Mouse (Mus musculus): ENCODE data around the gene Fmnl1. TPM values are rescaled to one million over a fixed set of nuclear protein-coding genes. Genes with fewer than 3 reads are reported as not detected.
A peak's percentile ranks its signal among the peaks of the same experiment; 100 is the strongest.

Fmnl1 gene
- polyA plus RNA-seq, 1 experiment: 8.4 TPM

DNA sequence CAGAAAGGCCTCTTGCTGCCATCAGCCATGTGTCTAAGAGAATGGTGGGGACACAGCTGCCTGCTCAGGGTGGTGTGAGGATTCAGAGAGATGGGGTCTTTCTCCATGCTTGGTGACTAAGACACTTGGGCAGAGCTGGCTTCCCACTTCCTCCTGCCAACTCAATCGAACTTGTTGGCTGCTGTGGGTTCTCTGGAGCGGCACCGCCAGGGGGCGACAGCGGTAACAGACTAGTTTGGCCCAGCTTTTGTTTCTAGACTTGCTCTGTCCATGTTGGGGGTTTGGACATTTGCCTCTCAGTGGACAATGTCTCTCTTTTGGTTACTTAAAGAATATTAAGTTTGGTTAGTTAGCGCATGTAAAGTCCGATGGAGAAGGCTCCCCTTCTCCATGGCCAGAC is 62.1 kb downstream of the Fmnl1 start:
- H3K36me3 ChIP-seq (ENCODE audit: control insufficient read depth, insufficient read depth, low read length): peaks cover 40% of the 10 kb centered on the region
- no peak overlapping the region for H3K4me3 ChIP-seq (ENCODE audit: low read depth, low read length)
- no peaks in the 10 kb centered on the region for H3K27me3 ChIP-seq (ENCODE audit: control insufficient read depth, insufficient read depth, low read length)
- no peak for TF ChIP-seq POLR2A (IDR thresholded peaks at IDR 0.05; ENCODE audit: low read depth, low read length)
- peak; percentile 93 for TF ChIP-seq CTCF (IDR thresholded peaks at IDR 0.05; ENCODE audit: extremely low read depth, insufficient read length, insufficient replicate concordance, low read depth, low read length)
- no peak overlapping the region for H3K27ac ChIP-seq (ENCODE audit: insufficient read depth, low read depth, low read length)
- 30% methylated on average over 7 of the region's 7 CpGs for WGBS
- H3K4me1 ChIP-seq (ENCODE audit: control insufficient read depth, insufficient read depth, insufficient read length, low read length): peaks cover 3% of the 10 kb centered on the region; the same call in 1 of the 2 replicates

DNA sequence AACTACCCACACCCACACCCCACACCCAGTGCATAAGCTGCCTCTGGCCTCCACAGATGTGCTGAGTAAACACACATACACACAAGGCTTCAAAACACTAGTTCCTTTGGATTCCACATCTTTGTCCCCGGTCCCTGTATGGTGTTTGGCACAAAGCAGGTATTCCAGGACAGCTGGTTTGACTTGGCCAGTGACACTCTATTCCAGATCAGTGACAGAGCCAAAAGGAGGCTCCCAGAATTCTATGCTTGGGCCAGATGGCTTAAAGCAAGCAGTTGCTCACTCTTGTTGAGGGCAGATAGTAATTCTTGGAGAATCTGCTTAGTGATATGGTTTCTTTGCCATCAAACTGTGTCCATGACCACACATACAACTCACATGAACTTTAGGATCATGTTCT is 63.5 kb downstream of the Fmnl1 start:
- Histone ChIP-seq H3K27me3 (ENCODE audit: control insufficient read depth, insufficient read depth, low read length) (no peaks in the 10 kb centered on the region), H3K27ac (ENCODE audit: insufficient read depth, low read depth, low read length) (no peak overlapping the region), H3K36me3 (ENCODE audit: control insufficient read depth, insufficient read depth, low read length) (peaks cover 47% of the 10 kb centered on the region), H3K4me1 (ENCODE audit: control insufficient read depth, insufficient read depth, insufficient read length, low read length) (peaks cover 3% of the 10 kb centered on the region; the same call in 1 of the 2 replicates), H3K4me3 (ENCODE audit: low read depth, low read length) (no peak overlapping the region)
- 47% methylated on average over 1 of the region's 1 CpGs for WGBS
- TF ChIP-seq CTCF (IDR thresholded peaks at IDR 0.05; ENCODE audit: extremely low read depth, insufficient read length, insufficient replicate concordance, low read depth, low read length): no peak
- TF ChIP-seq POLR2A (IDR thresholded peaks at IDR 0.05; ENCODE audit: low read depth, low read length): no peak

DNA sequence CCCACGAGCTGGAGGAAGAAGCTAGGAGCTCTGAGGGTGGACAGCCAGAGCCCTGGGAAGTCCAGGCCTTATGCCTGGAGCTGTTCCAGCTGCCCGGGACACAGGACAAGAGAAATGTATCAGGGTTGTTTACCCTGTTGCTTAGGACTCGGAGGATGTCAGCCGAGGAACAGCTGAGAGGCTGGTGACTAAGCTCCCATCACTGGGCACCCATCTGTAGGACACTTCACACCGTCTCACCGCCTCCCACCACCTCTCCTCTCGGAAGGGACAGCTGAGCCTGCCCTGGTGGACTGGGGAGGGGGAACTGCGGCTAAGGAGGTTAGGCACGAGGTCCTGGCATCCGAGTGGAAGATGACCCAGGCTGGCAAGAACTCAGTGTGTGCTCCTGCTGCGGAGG is 64.8 kb downstream of the Fmnl1 start:
- H3K4me3 ChIP-seq (ENCODE audit: low read depth, low read length): no peak overlapping the region
- H3K27ac ChIP-seq (ENCODE audit: insufficient read depth, low read depth, low read length): peak overlapping the region; percentile 38
- H3K36me3 ChIP-seq (ENCODE audit: control insufficient read depth, insufficient read depth, low read length): peaks cover 48% of the 10 kb centered on the region
- 70% methylated on average over 11 of the region's 11 CpGs for WGBS
- H3K4me1 ChIP-seq (ENCODE audit: control insufficient read depth, insufficient read depth, insufficient read length, low read length): peaks cover 5% of the 10 kb centered on the region
- TF ChIP-seq POLR2A (IDR thresholded peaks at IDR 0.05; ENCODE audit: low read depth, low read length) (no peak), CTCF (IDR thresholded peaks at IDR 0.05; ENCODE audit: extremely low read depth, insufficient read length, insufficient replicate concordance, low read depth, low read length) (no peak)
- H3K27me3 ChIP-seq (ENCODE audit: control insufficient read depth, insufficient read depth, low read length): no peaks in the 10 kb centered on the region

DNA sequence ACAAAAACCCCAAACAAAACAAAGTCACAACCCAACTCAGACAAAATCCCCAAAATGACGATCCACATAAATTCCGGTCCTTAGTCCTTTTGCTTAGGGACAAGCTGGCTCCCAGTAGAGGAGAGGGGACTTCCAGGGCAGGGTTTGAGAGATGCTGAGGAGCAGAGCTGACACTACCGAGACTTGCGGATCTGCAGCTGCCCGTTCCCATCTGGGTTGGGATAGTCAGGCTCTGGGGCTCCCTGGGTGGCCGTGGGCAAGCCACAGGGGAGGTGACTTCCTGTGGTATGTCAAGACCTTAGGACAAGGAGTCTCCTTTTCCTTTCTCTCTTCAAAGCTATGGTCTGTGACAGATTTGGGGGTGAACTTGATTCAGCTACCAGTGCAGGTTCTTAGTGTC is 65.5 kb downstream of the Fmnl1 start:
- H3K36me3 ChIP-seq (ENCODE audit: control insufficient read depth, insufficient read depth, low read length): peaks cover 43% of the 10 kb centered on the region
- H3K4me1 ChIP-seq (ENCODE audit: control insufficient read depth, insufficient read depth, insufficient read length, low read length): peaks cover 9% of the 10 kb centered on the region
- TF ChIP-seq CTCF (IDR thresholded peaks at IDR 0.05; ENCODE audit: extremely low read depth, insufficient read length, insufficient replicate concordance, low read depth, low read length): no peak
- no peak for TF ChIP-seq POLR2A (IDR thresholded peaks at IDR 0.05; ENCODE audit: low read depth, low read length)
- 89% methylated on average over 6 of the region's 6 CpGs for WGBS
- H3K27me3 ChIP-seq (ENCODE audit: control insufficient read depth, insufficient read depth, low read length): no peaks in the 10 kb centered on the region
- H3K27ac ChIP-seq (ENCODE audit: insufficient read depth, low read depth, low read length): no peak overlapping the region
- H3K4me3 ChIP-seq (ENCODE audit: low read depth, low read length): no peak overlapping the region

DNA sequence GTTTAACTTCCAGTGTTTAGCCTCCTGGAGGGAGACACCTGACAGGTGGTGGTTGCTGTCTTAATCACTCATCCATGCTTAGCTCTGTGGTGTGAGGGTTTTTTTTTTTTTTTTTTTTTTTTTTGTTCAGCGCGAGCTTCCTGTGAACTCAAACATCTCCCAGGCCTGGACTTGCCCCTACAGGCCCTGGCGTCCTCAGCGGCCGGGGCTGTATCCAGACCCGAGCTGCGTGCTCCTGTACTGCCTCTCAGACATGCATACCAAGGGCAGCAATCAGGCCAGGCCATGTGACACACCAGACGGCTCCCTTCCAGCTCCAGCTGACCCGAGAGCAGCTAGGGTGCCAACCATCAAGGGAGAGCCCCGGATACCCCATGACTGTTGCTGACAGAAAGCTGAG is 66.0 kb downstream of the Fmnl1 start:
- H3K4me3 ChIP-seq (ENCODE audit: low read depth, low read length): no peak overlapping the region
- WGBS: 87% methylated on average over 10 of the region's 10 CpGs
- TF ChIP-seq CTCF (IDR thresholded peaks at IDR 0.05; ENCODE audit: extremely low read depth, insufficient read length, insufficient replicate concordance, low read depth, low read length) (no peak), POLR2A (IDR thresholded peaks at IDR 0.05; ENCODE audit: low read depth, low read length) (no peak)
- H3K27me3 ChIP-seq (ENCODE audit: control insufficient read depth, insufficient read depth, low read length): no peaks in the 10 kb centered on the region
- no peak overlapping the region for H3K27ac ChIP-seq (ENCODE audit: insufficient read depth, low read depth, low read length)
- peaks cover 9% of the 10 kb centered on the region for H3K4me1 ChIP-seq (ENCODE audit: control insufficient read depth, insufficient read depth, insufficient read length, low read length)
- H3K36me3 ChIP-seq (ENCODE audit: control insufficient read depth, insufficient read depth, low read length): peaks cover 43% of the 10 kb centered on the region

DNA sequence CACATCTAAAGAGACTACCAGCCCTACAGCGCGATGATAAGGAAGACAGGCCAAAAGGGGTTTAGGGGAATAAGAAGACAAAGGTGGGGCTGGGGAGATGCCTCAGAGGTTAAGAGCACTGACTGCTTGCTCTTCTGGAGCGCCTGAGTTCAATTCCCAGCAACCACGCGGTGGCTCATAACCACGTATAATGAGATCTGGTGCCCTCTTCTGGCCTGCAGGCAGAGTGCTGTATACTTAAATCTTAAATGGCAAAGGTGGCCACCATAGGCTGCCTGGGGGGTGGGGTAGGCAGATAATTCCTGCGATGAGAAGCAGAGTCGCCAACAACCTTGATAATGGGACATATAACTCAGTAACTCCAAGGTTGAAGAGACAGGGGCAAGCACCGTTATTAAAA is 66.8 kb downstream of the Fmnl1 start:
- Histone ChIP-seq H3K4me1 (ENCODE audit: control insufficient read depth, insufficient read depth, insufficient read length, low read length) (peaks cover 9% of the 10 kb centered on the region), H3K27ac (ENCODE audit: insufficient read depth, low read depth, low read length) (no peak overlapping the region), H3K4me3 (ENCODE audit: low read depth, low read length) (no peak overlapping the region), H3K36me3 (ENCODE audit: control insufficient read depth, insufficient read depth, low read length) (peaks cover 43% of the 10 kb centered on the region), H3K27me3 (ENCODE audit: control insufficient read depth, insufficient read depth, low read length) (no peaks in the 10 kb centered on the region)
- WGBS: 92% methylated on average over 9 of the region's 9 CpGs
- no peak for TF ChIP-seq POLR2A (IDR thresholded peaks at IDR 0.05; ENCODE audit: low read depth, low read length)
- peak; percentile 24; the same call in 1 of the 2 replicates for TF ChIP-seq CTCF (IDR thresholded peaks at IDR 0.05; ENCODE audit: extremely low read depth, insufficient read length, insufficient replicate concordance, low read depth, low read length)

DNA sequence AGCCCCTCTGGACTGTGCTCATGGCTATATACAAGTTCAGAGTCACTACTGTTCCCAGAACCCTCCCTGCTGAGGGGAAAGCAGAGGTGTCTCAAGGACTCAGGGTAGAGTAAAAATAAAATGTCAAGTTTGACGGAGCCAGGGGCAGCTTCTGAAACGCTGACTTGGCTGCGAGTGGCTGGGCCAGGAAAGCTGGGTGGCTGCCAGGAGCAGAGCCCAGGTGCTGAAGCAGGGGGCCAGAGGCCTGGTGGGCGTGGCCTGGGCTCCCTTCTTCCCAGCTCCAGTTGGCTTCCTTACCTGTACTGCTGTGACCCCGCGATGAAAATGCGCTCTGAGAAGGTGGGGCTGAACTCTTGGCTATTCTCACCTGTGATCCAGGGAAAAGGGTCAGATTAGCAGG is 69.8 kb downstream of the Fmnl1 start:
- no peaks in the 10 kb centered on the region for H3K27me3 ChIP-seq (ENCODE audit: control insufficient read depth, insufficient read depth, low read length)
- H3K4me1 ChIP-seq (ENCODE audit: control insufficient read depth, insufficient read depth, insufficient read length, low read length): peaks cover 13% of the 10 kb centered on the region
- 22% methylated on average over 7 of the region's 7 CpGs for WGBS
- H3K27ac ChIP-seq (ENCODE audit: insufficient read depth, low read depth, low read length): 0 out of 2 replicates have a peak overlapping the region, but pooled peaks have one; percentile 12
- no peak for TF ChIP-seq POLR2A (IDR thresholded peaks at IDR 0.05; ENCODE audit: low read depth, low read length)
- TF ChIP-seq CTCF (IDR thresholded peaks at IDR 0.05; ENCODE audit: extremely low read depth, insufficient read length, insufficient replicate concordance, low read depth, low read length): no peak
- H3K4me3 ChIP-seq (ENCODE audit: low read depth, low read length): no peak overlapping the region
- H3K36me3 ChIP-seq (ENCODE audit: control insufficient read depth, insufficient read depth, low read length): peaks cover 42% of the 10 kb centered on the region

All from small intestine, adult 2 months (tissue).